Mouse (Mus musculus): Measurements from ENCODE around the gene Pinlyp.

DNA sequence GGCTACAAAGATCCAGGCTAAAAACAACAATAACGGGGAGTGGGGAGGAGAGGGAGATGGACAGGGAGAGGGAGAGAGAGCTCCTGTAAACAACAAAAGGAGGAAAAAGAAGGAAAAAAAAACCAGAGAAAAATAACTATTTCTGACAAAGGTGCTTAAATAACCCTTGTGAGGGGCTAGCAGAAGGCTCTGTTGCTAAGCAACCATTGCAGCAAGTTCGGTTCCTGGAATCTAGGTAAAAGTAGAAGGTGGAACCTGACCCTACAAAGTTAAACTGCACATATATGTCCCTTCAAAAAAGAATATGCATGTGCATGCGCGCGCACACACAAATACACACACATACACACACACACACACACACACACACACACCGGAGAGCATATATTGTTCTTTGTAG, 46.9 kb upstream of the Pinlyp start:
- TF ChIP-seq POLR2A (IDR thresholded peaks at IDR 0.05; ENCODE audit: low read depth, low read length) = no peak
- no peak for TF ChIP-seq CTCF (IDR thresholded peaks at IDR 0.05; ENCODE audit: extremely low read depth, insufficient read length, insufficient replicate concordance, low read depth, low read length)
